Mouse (Mus musculus) limb, embryonic 10.5 days (tissue): ENCODE results near the gene Chst5. TPM values are rescaled to one million over a fixed set of nuclear protein-coding genes. Genes with fewer than 3 reads are reported as not detected.
"Not testable (repeated sequence)": the region's sequence is repeated elsewhere in the genome, so short reads cannot be mapped to it uniquely, and the experiment has no call there.

Source experiments
- DNase-seq: peaks from one replicate; pipeline ENCODE4 v3.0.0-alpha.2; 2017; ENCODE audit warnings: low spot score
- H3K27ac ChIP-seq: fragments of 300-500 bp; sonication (generic); 2 replicates; pipeline ENCODE4 v1.5.1; 2016; ENCODE audit warnings: mild to moderate bottlenecking
- H3K27me3 ChIP-seq: fragments of 300-500 bp; sonication (generic); 2 replicates; pipeline ENCODE4 v1.6.1; 2016; ENCODE audit warnings: low read depth, mild to moderate bottlenecking; ENCODE audit not compliant: poor library complexity, severe bottlenecking
- H3K36me3 ChIP-seq: fragments of 300-500 bp; sonication (generic); 2 replicates; pipeline ENCODE4 v1.6.1; 2016; ENCODE audit warnings: mild to moderate bottlenecking, moderate library complexity
- H3K4me1 ChIP-seq: fragments of 300-500 bp; sonication (generic); 2 replicates; pipeline ENCODE4 v1.6.1; 2016
- H3K4me3 ChIP-seq: fragments of 300-500 bp; sonication (generic); 2 replicates; pipeline ENCODE4 v1.5.1; 2016; ENCODE audit warnings: mild to moderate bottlenecking, moderate library complexity
- H3K9me3 ChIP-seq: fragments of 300-500 bp; sonication (generic); replicated peaks from 2 replicates; pipeline ENCODE4 v1.6.1; 2016; ENCODE audit warnings: mild to moderate bottlenecking
- WGBS: fragments of 180-500 bp; shearing (Covaris S2); methylation state at CpG from one replicate; pipeline ENCODE4 v1.1.7; 2016; 5-methylcytosine and 5-hydroxymethylcytosine counted together
- polyA plus RNA-seq: library from polyadenylated mRNA; unstranded; fragments of >200 nt; fragmentation: Nextera tagmentation; extraction: Ambion mirVana; gene quantifications from 2 replicates; pipeline ENCODE4 v1.2.1, GENCODE M21; 2016

Gene Chst5
- polyA plus RNA-seq, 1 experiment from 2014 or later: 2.4 TPM

GRCm38 (mm10) chr8:111939516-111940142, 29.4 kb upstream of the Chst5 start:
- Histone ChIP-seq H3K36me3 (peaks cover 28% of the 10 kb centered on the region), H3K4me1 (peaks cover 17% of the 10 kb centered on the region), H3K9me3 (no peaks in the 10 kb centered on the region), H3K27ac (0 out of 2 replicates have a peak overlapping the region, but pooled peaks have one; percentile 85), H3K27me3 (no peaks in the 10 kb centered on the region), H3K4me3 (peak overlapping the region; percentile 89)
- peak; percentile 52 for DNase-seq
- 16% methylated on average over 10 of the region's 10 CpGs for WGBS

GRCm38 (mm10) chr8:111938076-111938985, 28.1 kb upstream of the Chst5 start:
- not testable (repeated sequence) for H3K9me3 ChIP-seq, H3K27ac ChIP-seq, DNase-seq, H3K4me3 ChIP-seq, H3K27me3 ChIP-seq
- peaks cover 22% of the 10 kb centered on the region for H3K4me1 ChIP-seq
- peaks cover 15% of the 10 kb centered on the region for H3K36me3 ChIP-seq
- WGBS: 89% methylated on average over 9 of the region's 9 CpGs

GRCm38 (mm10) chr8:111937184-111937583, 26.9 kb upstream of the Chst5 start:
- Histone ChIP-seq H3K9me3 (no peaks in the 10 kb centered on the region), H3K4me1 (peaks cover 34% of the 10 kb centered on the region), H3K36me3 (peaks cover 4% of the 10 kb centered on the region), H3K27me3 (no peaks in the 10 kb centered on the region), H3K4me3 (no peak overlapping the region), H3K27ac (no peak overlapping the region)
- no peak for DNase-seq
- whole genome bisulfite sequencing: 79% methylated on average over 3 of the region's 3 CpGs

- Histone ChIP-seq H3K4me3 (peak overlapping the region; percentile 88; the same call in 1 of the 2 replicates), H3K4me1 (peaks cover 17% of the 10 kb centered on the region)
- WGBS: 91% methylated on average over 2 of the region's 2 CpGs
Observed at GRCm38 (mm10) chr8:111934201-111934600, 24.0 kb upstream of the Chst5 start.

GRCm38 (mm10) chr8:111933348-111934076, 23.3 kb upstream of the Chst5 start, which contains the start of gene Tmem231:
Tmem231 (minus strand) TSS chr8:111933881.
- no peaks in the 10 kb centered on the region for H3K36me3 ChIP-seq
- under 1% methylated on average over 53 of the region's 53 CpGs for WGBS
- H3K4me1 ChIP-seq: peaks cover 17% of the 10 kb centered on the region
- H3K9me3 ChIP-seq: no peaks in the 10 kb centered on the region
- peak within 1 kb of the TSS; percentile 88 for H3K4me3 ChIP-seq
- DNase-seq: peak; percentile 93
- no peaks in the 10 kb centered on the region for H3K27me3 ChIP-seq
- peak within 1 kb of the TSS; percentile 93 for H3K27ac ChIP-seq

More at GRCm38 (mm10) chr8:111934201-111934600, 24.0 kb upstream of the Chst5 start:
- Histone ChIP-seq H3K9me3 (no peaks in the 10 kb centered on the region), H3K27me3 (no peaks in the 10 kb centered on the region), H3K27ac (no peak overlapping the region), H3K36me3 (no peaks in the 10 kb centered on the region)
- no peak for DNase-seq

- 32% methylated on average over 19 of the region's 19 CpGs for WGBS
Observed at GRCm38 (mm10) chr8:111932580-111933336, 22.5 kb upstream of the Chst5 start.

GRCm38 (mm10) chr8:111931721-111932120, 21.5 kb upstream of the Chst5 start:
- peaks cover 17% of the 10 kb centered on the region for H3K4me1 ChIP-seq
- DNase-seq: no peak
- H3K36me3 ChIP-seq: no peaks in the 10 kb centered on the region
- no peak overlapping the region for H3K27ac ChIP-seq
- H3K4me3 ChIP-seq: no peak overlapping the region
- H3K9me3 ChIP-seq: no peaks in the 10 kb centered on the region
- 79% methylated on average over 16 of the region's 16 CpGs for WGBS
- H3K27me3 ChIP-seq: no peaks in the 10 kb centered on the region

More at GRCm38 (mm10) chr8:111932580-111933336, 22.5 kb upstream of the Chst5 start:
- no peaks in the 10 kb centered on the region for H3K9me3 ChIP-seq
- H3K36me3 ChIP-seq: no peaks in the 10 kb centered on the region
- peak; percentile 57 for DNase-seq
- H3K27ac ChIP-seq: peak overlapping the region; percentile 93
- peaks cover 17% of the 10 kb centered on the region for H3K4me1 ChIP-seq
- H3K4me3 ChIP-seq: peak overlapping the region; percentile 88
- H3K27me3 ChIP-seq: no peaks in the 10 kb centered on the region

- no peak for DNase-seq
- WGBS: 84% methylated on average over 8 of the region's 8 CpGs
- peaks cover 17% of the 10 kb centered on the region for H3K4me1 ChIP-seq
- H3K27ac ChIP-seq: no peak overlapping the region
- no peaks in the 10 kb centered on the region for H3K36me3 ChIP-seq
- H3K9me3 ChIP-seq: no peaks in the 10 kb centered on the region
- no peaks in the 10 kb centered on the region for H3K27me3 ChIP-seq
- no peak overlapping the region for H3K4me3 ChIP-seq
Observed at GRCm38 (mm10) chr8:111929648-111930344, 19.5 kb upstream of the Chst5 start.

- Histone ChIP-seq H3K27ac (no peak overlapping the region), H3K9me3 (no peaks in the 10 kb centered on the region), H3K4me1 (no peaks in the 10 kb centered on the region), H3K36me3 (no peaks in the 10 kb centered on the region), H3K4me3 (no peak overlapping the region), H3K27me3 (no peaks in the 10 kb centered on the region)
- DNase-seq: no peak
- 79% methylated on average over 7 of the region's 7 CpGs for WGBS
Observed at GRCm38 (mm10) chr8:111924976-111925375, 14.7 kb upstream of the Chst5 start.

GRCm38 (mm10) chr8:111923383-111923804, 13.1 kb upstream of the Chst5 start:
- Histone ChIP-seq H3K36me3 (peaks cover 6% of the 10 kb centered on the region), H3K4me1 (no peaks in the 10 kb centered on the region), H3K9me3 (no peaks in the 10 kb centered on the region), H3K4me3 (no peak overlapping the region), H3K27ac (no peak overlapping the region), H3K27me3 (no peaks in the 10 kb centered on the region)
- WGBS: 35% methylated on average over 10 of the region's 10 CpGs
- no peak for DNase-seq

GRCm38 (mm10) chr8:111920971-111921370, 10.7 kb upstream of the Chst5 start:
- H3K4me3 ChIP-seq: no peak overlapping the region
- no peak for DNase-seq
- H3K9me3 ChIP-seq: no peaks in the 10 kb centered on the region
- H3K4me1 ChIP-seq: no peaks in the 10 kb centered on the region
- H3K27me3 ChIP-seq: no peaks in the 10 kb centered on the region
- H3K27ac ChIP-seq: no peak overlapping the region
- peaks cover 17% of the 10 kb centered on the region for H3K36me3 ChIP-seq
- WGBS: 84% methylated on average over 4 of the region's 4 CpGs
